Mouse (Mus musculus) olfactory bulb, adult 2 months (tissue): ENCODE results near the gene Apol7a. TPM values are rescaled to one million over a fixed set of nuclear protein-coding genes. Genes with fewer than 3 reads are reported as not detected.

Experiments used
- H3K27ac ChIP-seq: fragments of 200-500 bp; 2 replicates; pipeline ENCODE4 v1.5.1; 2012; ENCODE audit warnings: low read depth, low read length; ENCODE audit not compliant: insufficient read depth
- H3K4me1 ChIP-seq: fragments of 200-500 bp; 2 replicates; pipeline ENCODE4 v1.6.1; 2012; ENCODE audit warnings: low read length; ENCODE audit not compliant: control insufficient read depth, insufficient read depth
- H3K4me3 ChIP-seq: fragments of 200-500 bp; 2 replicates; pipeline ENCODE4 v1.5.1; 2012; ENCODE audit warnings: mild to moderate bottlenecking, low read depth, low read length, moderate library complexity; ENCODE audit not compliant: insufficient read depth
- CTCF ChIP-seq: fragments of 200-500 bp; IDR thresholded peaks from 2 replicates; pipeline ENCODE4 v1.5.1; 2012; ENCODE audit warnings: low read depth, mild to moderate bottlenecking, low read length, moderate library complexity; ENCODE audit not compliant: insufficient read depth
- POLR2A ChIP-seq: fragments of 200-500 bp; IDR thresholded peaks from 2 replicates; pipeline ENCODE4 v1.6.1; 2012; ENCODE audit warnings: mild to moderate bottlenecking, low read depth, low read length, moderate library complexity; ENCODE audit not compliant: insufficient read depth
- WGBS: fragments of 180-500 bp; shearing (Covaris S2); methylation state at CpG from one replicate; pipeline ENCODE4 v1.1.7; 2018; 5-methylcytosine and 5-hydroxymethylcytosine counted together
- polyA plus RNA-seq: library from polyadenylated mRNA; stranded (reverse); fragments of >200 nt; gene quantifications from 2 replicates; pipeline ENCODE4 v1.2.4, GENCODE M21; 2012; ENCODE audit warnings: low replicate concordance; ENCODE audit not compliant: missing spikeins, insufficient read depth, insufficient read length

The Apol7a gene
- polyA plus RNA-seq, 1 experiment = not detected

- Histone ChIP-seq H3K27ac (no peak overlapping the region), H3K4me3 (no peak overlapping the region), H3K4me1 (peaks cover 14% of the 10 kb centered on the region)
- TF ChIP-seq CTCF = no peak
- TF ChIP-seq POLR2A = no peak
- 92% methylated on average over 7 of the region's 7 CpGs for WGBS
Measured at GRCm38 (mm10) chr15:77350117-77350516, 48.8 kb downstream of the Apol7a start.

- peaks cover 16% of the 10 kb centered on the region for H3K4me1 ChIP-seq
- 74% methylated on average over 7 of the region's 7 CpGs for WGBS
- no peak for TF ChIP-seq CTCF
- no peak for TF ChIP-seq POLR2A
- no peak overlapping the region for H3K4me3 ChIP-seq
- no peak overlapping the region for H3K27ac ChIP-seq
Measured at GRCm38 (mm10) chr15:77348146-77348545, 50.8 kb downstream of the Apol7a start.

GRCm38 (mm10) chr15:77344127-77345125 lies 54.5 kb downstream of the Apol7a start:
- 68% methylated on average over 17 of the region's 17 CpGs for WGBS
- Histone ChIP-seq H3K4me3 (no peak overlapping the region), H3K27ac (no peak overlapping the region), H3K4me1 (peaks cover 16% of the 10 kb centered on the region; the same call in 1 of the 2 replicates)
- no peak for TF ChIP-seq CTCF
- no peak for TF ChIP-seq POLR2A

GRCm38 (mm10) chr15:77343527-77344091 lies 55.3 kb downstream of the Apol7a start:
- Histone ChIP-seq H3K27ac (no peak overlapping the region), H3K4me3 (peak overlapping the region; percentile 21), H3K4me1 (peaks cover 16% of the 10 kb centered on the region; the same call in 1 of the 2 replicates)
- WGBS = 17% methylated on average over 13 of the region's 13 CpGs
- TF ChIP-seq CTCF (peak; percentile 76), POLR2A (no peak)

GRCm38 (mm10) chr15:77342962-77343526 lies 55.9 kb downstream of the Apol7a start:
- Histone ChIP-seq H3K4me3 (peak overlapping the region; percentile 21), H3K27ac (no peak overlapping the region), H3K4me1 (peaks cover 20% of the 10 kb centered on the region; the same call in 1 of the 2 replicates)
- TF ChIP-seq CTCF (no peak), POLR2A (no peak)
- WGBS = 27% methylated on average over 18 of the region's 18 CpGs

GRCm38 (mm10) chr15:77342005-77342404 lies 56.9 kb downstream of the Apol7a start:
- 94% methylated on average over 6 of the region's 6 CpGs for WGBS
- TF ChIP-seq CTCF (no peak), POLR2A (no peak)
- H3K27ac ChIP-seq = no peak overlapping the region
- H3K4me3 ChIP-seq = no peak overlapping the region
- peaks cover 21% of the 10 kb centered on the region; the same call in 1 of the 2 replicates for H3K4me1 ChIP-seq

GRCm38 (mm10) chr15:77340581-77340980 lies 58.3 kb downstream of the Apol7a start:
- no peak overlapping the region for H3K4me3 ChIP-seq
- no peak overlapping the region for H3K27ac ChIP-seq
- no peak for TF ChIP-seq POLR2A
- TF ChIP-seq CTCF = no peak
- peaks cover 30% of the 10 kb centered on the region for H3K4me1 ChIP-seq

GRCm38 (mm10) chr15:77338924-77339429 lies 59.9 kb downstream of the Apol7a start:
- WGBS = 86% methylated on average over 8 of the region's 8 CpGs
- H3K4me3 ChIP-seq = no peak overlapping the region
- no peak overlapping the region for H3K27ac ChIP-seq
- TF ChIP-seq CTCF (no peak), POLR2A (no peak)
- peaks cover 25% of the 10 kb centered on the region for H3K4me1 ChIP-seq

GRCm38 (mm10) chr15:77338451-77338850 lies 60.5 kb downstream of the Apol7a start:
- WGBS = 83% methylated on average over 7 of the region's 7 CpGs
- Histone ChIP-seq H3K27ac (no peak overlapping the region), H3K4me3 (no peak overlapping the region), H3K4me1 (peaks cover 20% of the 10 kb centered on the region)
- TF ChIP-seq POLR2A (no peak), CTCF (no peak)

Other genes starting within 250 kb of the Apol7a start
- gene Rbfox2, start 92.1 kb downstream of the Apol7a start, polyA plus RNA-seq = 46.1 TPM in 1 of 2 replicates, not detected in the other
- not detected in 2 replicates for gene Apol9a, start 12.0 kb upstream of the Apol7a start, polyA plus RNA-seq
- not detected in 2 replicates for gene Apol7b, start 48.4 kb upstream of the Apol7a start, polyA plus RNA-seq
- not detected in 2 replicates for gene Apol10a, start 77.9 kb upstream of the Apol7a start, polyA plus RNA-seq
- not detected in 2 replicates for gene Apol11a, start 109.2 kb upstream of the Apol7a start, polyA plus RNA-seq
- gene Apol7c, start 134.2 kb upstream of the Apol7a start, polyA plus RNA-seq = not detected in 2 replicates
- not detected in 2 replicates for gene 1700025B11Rik, start 162.8 kb upstream of the Apol7a start, polyA plus RNA-seq
- not detected in 2 replicates for gene Apol10b, start 197.0 kb upstream of the Apol7a start, polyA plus RNA-seq
- gene Gm36245, start 200.1 kb upstream of the Apol7a start, polyA plus RNA-seq = not detected in 2 replicates
- gene Apol11b, start 244.2 kb upstream of the Apol7a start, polyA plus RNA-seq = not detected in 2 replicates